Mouse (Mus musculus) activated CD4-positive, CD25-positive, alpha-beta regulatory T cell, adult 4 months (primary cell): ENCODE results near the gene Slc25a23. TPM values are rescaled to one million over a fixed set of nuclear protein-coding genes. Genes with fewer than 3 reads are reported as not detected.
A peak's percentile ranks its signal among the peaks of the same experiment; 100 is the strongest.
"Not testable (repeated sequence)": the region's sequence is repeated elsewhere in the genome, so short reads cannot be mapped to it uniquely, and the experiment has no call there.

ENCODE experiments used
- ATAC-seq: one replicate; pipeline ENCODE4 v1.8.0; 2017
- polyA plus RNA-seq, 2 experiments: library from polyadenylated mRNA; unstranded; fragments of 100-300 nt; shearing (Covaris generic); gene quantifications; one replicate each; pipeline ENCODE4 v1.2.1; 2017

Slc25a23 gene
- polyA plus RNA-seq, 2 experiments from 2014 or later, result 1.5 to 3.2 TPM

GRCm38 (mm10) chr17:57070699-57071098, 11.0 kb upstream of the Slc25a23 start:
- no peak for ATAC-seq

- no peak for ATAC-seq
Observed at GRCm38 (mm10) chr17:57070272-57070671, 10.6 kb upstream of the Slc25a23 start.

- no peak for ATAC-seq
Observed at GRCm38 (mm10) chr17:57066908-57067307, 7.2 kb upstream of the Slc25a23 start.

GRCm38 (mm10) chr17:57063031-57063430, 3.4 kb upstream of the Slc25a23 start:
- no peak for ATAC-seq

- ATAC-seq, result no peak
Observed at GRCm38 (mm10) chr17:57062548-57062947, 2.9 kb upstream of the Slc25a23 start.

GRCm38 (mm10) chr17:57062011-57062521, 2.4 kb upstream of the Slc25a23 start:
- ATAC-seq, result no peak

- ATAC-seq, result peak; percentile 17
Observed at GRCm38 (mm10) chr17:57061069-57061468, 1.4 kb upstream of the Slc25a23 start.

GRCm38 (mm10) chr17:57060231-57060801, 653 bp upstream of the Slc25a23 start:
- ATAC-seq, result peak; percentile 79

GRCm38 (mm10) chr17:57058891-57059485, 675 bp downstream of the Slc25a23 start, which contains the start of gene Crb3:
Gene Crb3, plus strand, starts transcription at chr17:57059105.
- ATAC-seq, result no peak

GRCm38 (mm10) chr17:57056246-57056645, 3.4 kb downstream of the Slc25a23 start:
- ATAC-seq, result no peak

GRCm38 (mm10) chr17:57051679-57052078, 8.0 kb downstream of the Slc25a23 start:
- ATAC-seq, result not testable (repeated sequence)

- no peak for ATAC-seq
Observed at GRCm38 (mm10) chr17:57048816-57049215, 10.8 kb downstream of the Slc25a23 start.

GRCm38 (mm10) chr17:57047406-57047805, 12.3 kb downstream of the Slc25a23 start:
- ATAC-seq, result no peak

- ATAC-seq, result no peak
Observed at GRCm38 (mm10) chr17:57041554-57041953, 18.1 kb downstream of the Slc25a23 start, which contains the start of gene Slc25a41. Gene Slc25a41, minus strand, starts transcription at chr17:57041654.

- ATAC-seq, result no peak
Observed at GRCm38 (mm10) chr17:57038978-57039377, 20.7 kb downstream of the Slc25a23 start.

GRCm38 (mm10) chr17:57032854-57033253, 26.8 kb downstream of the Slc25a23 start:
- ATAC-seq, result no peak

- peak; percentile 86 for ATAC-seq
Observed at GRCm38 (mm10) chr17:57031661-57032420, 27.8 kb downstream of the Slc25a23 start.

- no peak for ATAC-seq
Observed at GRCm38 (mm10) chr17:57030931-57031660, 28.6 kb downstream of the Slc25a23 start, which contains the start of gene Khsrp. Gene Khsrp, minus strand, starts transcription at chr17:57031522.

- ATAC-seq, result no peak
Observed at GRCm38 (mm10) chr17:57029691-57030090, 30.0 kb downstream of the Slc25a23 start.

GRCm38 (mm10) chr17:57027471-57027870, 32.2 kb downstream of the Slc25a23 start:
- ATAC-seq, result no peak

- ATAC-seq, result no peak
Observed at GRCm38 (mm10) chr17:57020960-57021359, 38.7 kb downstream of the Slc25a23 start.

GRCm38 (mm10) chr17:57019693-57020092, 40.0 kb downstream of the Slc25a23 start:
- ATAC-seq, result no peak
